Mouse (Mus musculus) WW6 (cell line): ENCODE measurements around the gene Atic.
A peak's percentile ranks its signal among the peaks of the same experiment; 100 is the strongest.

Experiments
- DNase-seq: peaks from one replicate; pipeline ENCODE4 v3.0.0-alpha.2; 2013; ENCODE audit warnings: low read depth, low spot score

Gene Atic

GRCm38 (mm10) chr1:71594268-71594667 is 37.3 kb downstream of the Atic start:
- no peak for DNase-seq

- DNase-seq: no peak
These were observed 38.4 kb downstream of the Atic start for GRCm38 (mm10) chr1:71595365-71595764.

- DNase-seq: no peak
These were observed 48.8 kb downstream of the Atic start for GRCm38 (mm10) chr1:71605751-71606150.

- no peak for DNase-seq
These were observed 49.8 kb downstream of the Atic start for GRCm38 (mm10) chr1:71606600-71607325.

GRCm38 (mm10) chr1:71609057-71609775 is 52.3 kb downstream of the Atic start:
- DNase-seq: peak; percentile 36

- peak; percentile 16 for DNase-seq
These were observed 53.0 kb downstream of the Atic start for GRCm38 (mm10) chr1:71609916-71610315.

GRCm38 (mm10) chr1:71612256-71612655 is 55.3 kb downstream of the Atic start:
- no peak for DNase-seq

- no peak for DNase-seq
These were observed 57.7 kb downstream of the Atic start for GRCm38 (mm10) chr1:71614545-71615246.

GRCm38 (mm10) chr1:71621526-71621925 is 64.6 kb downstream of the Atic start:
- no peak for DNase-seq

- no peak for DNase-seq
These were observed 66.7 kb downstream of the Atic start for GRCm38 (mm10) chr1:71623625-71624024.
